Mouse (Mus musculus) heart, adult 2 months (tissue): Measurements from ENCODE around the gene Wwox. TPM values are rescaled to one million over a fixed set of nuclear protein-coding genes. Genes with fewer than 3 reads are reported as not detected.

Source experiments
- DNase-seq, 2 experiments: peaks; one replicate each; pipeline ENCODE4 v3.0.0; 2021
- H3K27ac ChIP-seq: fragments of 200-600 bp; 2 replicates; pipeline ENCODE4 v1.8.1; 2022
- H3K27me3 ChIP-seq: fragments of 200-500 bp; 2 replicates; pipeline ENCODE4 v1.6.1; 2012; ENCODE audit warnings: mild to moderate bottlenecking, low read length, inconsistent platforms, mixed read lengths; ENCODE audit not compliant: control insufficient read depth, insufficient read depth
- H3K36me3 ChIP-seq: fragments of 200-500 bp; 2 replicates; pipeline ENCODE4 v1.6.1; 2012; ENCODE audit warnings: low read length, inconsistent platforms; ENCODE audit not compliant: control insufficient read depth, insufficient read depth
- H3K4me1 ChIP-seq: fragments of 200-500 bp; 2 replicates; pipeline ENCODE4 v1.6.1; 2011; ENCODE audit warnings: low read length; ENCODE audit not compliant: control insufficient read depth, insufficient read depth
- H3K4me3 ChIP-seq: fragments of 200-600 bp; 2 replicates; pipeline ENCODE4 v1.8.1; 2022
- H3K79me2 ChIP-seq: fragments of 200-500 bp; replicated peaks from 2 replicates; pipeline ENCODE4 v1.6.1; 2012; ENCODE audit warnings: mild to moderate bottlenecking, inconsistent platforms, low read length, moderate library complexity, mixed read lengths; ENCODE audit not compliant: control insufficient read depth, insufficient read depth
- H3K9ac ChIP-seq: fragments of 200-500 bp; 2 replicates; pipeline ENCODE4 v1.6.1; 2012; ENCODE audit warnings: low read depth, mild to moderate bottlenecking, control low read depth, inconsistent platforms, low read length, mixed read lengths
- CTCF ChIP-seq: fragments of 200-600 bp; IDR thresholded peaks from 2 replicates; pipeline ENCODE4 v1.8.1; 2022; ENCODE audit warnings: antibody characterized with exemption, mild to moderate bottlenecking, moderate library complexity
- EP300 ChIP-seq: fragments of 200-500 bp; IDR thresholded peaks from 2 replicates; pipeline ENCODE4 v1.6.1; 2011; ENCODE audit warnings: low read depth, low read length, control low read depth; ENCODE audit not compliant: insufficient read depth
- POLR2A ChIP-seq: fragments of 200-500 bp; IDR thresholded peaks from 2 replicates; pipeline ENCODE4 v1.6.1; 2011; ENCODE audit warnings: mild to moderate bottlenecking, low read depth, low read length, control low read depth; ENCODE audit not compliant: insufficient read depth
- WGBS: fragments of 180-500 bp; shearing (Covaris S2); methylation state at CpG from one replicate; pipeline ENCODE4 v1.1.7; 2018; 5-methylcytosine and 5-hydroxymethylcytosine counted together
- intact Hi-C: fragments of 180-260 bp; cut with DNase I; formaldehyde crosslinking; loops from one replicate; pipeline ENCODE4 v1.15.1; 2025
- polyA plus RNA-seq: library from polyadenylated mRNA; depleted of rRNA; stranded (reverse); fragments of >200 nt; gene quantifications from 2 replicates; pipeline ENCODE4 v1.2.3, GENCODE M21; 2012
- total RNA-seq, 2 experiments: library from RNA; stranded (reverse); gene quantifications; 2 replicates each; pipeline ENCODE4 v1.2.3; 2021

The Wwox gene
- total and polyA plus RNA-seq, 3 experiments: 3.3 to 4.6 (median 4.6) TPM

DNA sequence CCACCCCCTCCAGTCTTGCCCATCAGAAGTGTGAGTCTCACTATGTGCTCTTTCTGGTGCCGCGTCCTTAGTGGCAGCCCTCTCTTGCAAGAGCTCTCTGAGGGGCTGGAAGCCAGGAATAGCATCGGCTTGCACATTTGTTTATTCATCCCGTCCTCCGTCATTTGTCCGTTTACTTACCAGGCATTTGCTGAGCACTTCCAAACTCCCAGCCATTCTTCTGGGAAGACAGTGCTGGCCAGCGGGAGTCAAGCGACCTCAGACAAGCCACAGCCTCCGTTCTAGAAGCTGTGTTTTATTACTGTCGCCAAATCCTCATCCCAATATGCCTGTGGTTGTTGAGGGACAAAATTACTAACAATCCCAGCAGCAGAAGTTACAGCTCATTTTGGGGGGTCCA, 241.7 kb downstream of the Wwox start:
- no peak overlapping the region for H3K9ac ChIP-seq
- H3K27me3 ChIP-seq: no peaks in the 10 kb centered on the region
- DNase-seq: no peak
- no peak overlapping the region for H3K27ac ChIP-seq
- no peak overlapping the region for H3K4me3 ChIP-seq
- H3K79me2 ChIP-seq: no peaks in the 10 kb centered on the region
- intact Hi-C loops: no loop called here
- H3K4me1 ChIP-seq: no peaks in the 10 kb centered on the region
- no peaks in the 10 kb centered on the region for H3K36me3 ChIP-seq
- 60% methylated on average over 10 of the region's 10 CpGs for WGBS
- TF ChIP-seq POLR2A (no peak), EP300 (no peak), CTCF (no peak)

DNA sequence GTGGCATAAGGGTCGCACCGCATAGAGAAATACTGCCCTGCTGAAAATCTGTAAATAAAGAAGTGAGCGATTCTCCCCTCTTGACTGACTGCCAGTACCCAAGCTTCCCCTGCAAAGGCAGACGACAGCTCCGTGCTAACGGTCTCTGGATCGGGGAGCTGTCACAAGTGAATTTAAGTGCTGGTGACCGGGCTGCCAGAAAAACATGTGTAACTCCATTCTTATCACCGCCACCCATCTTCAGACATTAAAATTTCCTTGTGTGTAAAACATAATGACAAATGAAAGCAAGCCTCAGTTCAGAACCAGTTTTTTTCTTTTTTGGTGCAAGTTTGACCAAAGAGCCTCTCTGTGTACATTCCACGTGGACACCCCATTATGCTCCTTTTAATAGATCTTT, 242.7 kb downstream of the Wwox start:
- no peak overlapping the region for H3K9ac ChIP-seq
- TF ChIP-seq EP300 (no peak), CTCF (no peak), POLR2A (no peak)
- WGBS: 76% methylated on average over 10 of the region's 10 CpGs
- no peaks in the 10 kb centered on the region for H3K4me1 ChIP-seq
- no peaks in the 10 kb centered on the region for H3K27me3 ChIP-seq
- no peak overlapping the region for H3K27ac ChIP-seq
- H3K36me3 ChIP-seq: no peaks in the 10 kb centered on the region
- intact Hi-C loops: no loop called here
- H3K79me2 ChIP-seq: no peaks in the 10 kb centered on the region
- H3K4me3 ChIP-seq: no peak overlapping the region
- DNase-seq: no peak

DNA sequence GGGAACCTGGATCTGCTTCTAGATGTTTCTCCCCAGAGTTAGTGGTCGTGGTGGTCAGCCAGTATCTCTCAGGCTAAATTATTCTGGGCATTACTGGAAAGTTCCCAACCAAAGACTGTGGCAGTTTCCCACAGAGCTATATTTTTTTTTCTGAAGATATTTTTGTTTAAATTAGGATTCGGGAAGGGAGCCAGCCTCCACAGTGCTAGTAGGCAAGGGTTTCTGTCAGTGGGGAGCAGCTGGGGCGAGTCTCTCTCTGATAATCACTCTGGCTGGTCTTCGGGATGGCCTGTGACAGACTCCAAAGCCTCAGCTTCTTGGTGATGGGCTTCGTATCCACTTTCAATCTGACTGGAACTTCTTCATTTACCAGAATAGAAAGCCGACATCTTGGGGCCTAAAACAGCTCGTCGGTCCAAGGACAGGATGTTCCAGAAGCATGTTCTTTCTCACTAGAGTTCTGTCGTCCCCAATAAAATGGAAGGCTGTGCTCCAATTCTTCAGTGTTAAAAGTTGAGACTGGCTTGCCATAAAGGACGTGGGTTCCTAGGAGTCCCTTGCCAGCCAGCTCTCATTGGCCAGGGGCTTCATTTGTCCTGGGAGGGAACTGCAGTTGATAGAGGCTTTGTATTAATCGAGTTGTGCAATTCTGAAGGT, 244.7 kb downstream of the Wwox start:
- TF ChIP-seq EP300 (no peak), CTCF (no peak), POLR2A (no peak)
- Histone ChIP-seq H3K9ac (no peak overlapping the region), H3K27ac (no peak overlapping the region), H3K79me2 (no peaks in the 10 kb centered on the region), H3K36me3 (no peaks in the 10 kb centered on the region), H3K4me1 (no peaks in the 10 kb centered on the region), H3K27me3 (no peaks in the 10 kb centered on the region), H3K4me3 (no peak overlapping the region)
- DNase-seq: no peak
- intact Hi-C loops: no loop called here
- 75% methylated on average over 11 of the region's 11 CpGs for WGBS

DNA sequence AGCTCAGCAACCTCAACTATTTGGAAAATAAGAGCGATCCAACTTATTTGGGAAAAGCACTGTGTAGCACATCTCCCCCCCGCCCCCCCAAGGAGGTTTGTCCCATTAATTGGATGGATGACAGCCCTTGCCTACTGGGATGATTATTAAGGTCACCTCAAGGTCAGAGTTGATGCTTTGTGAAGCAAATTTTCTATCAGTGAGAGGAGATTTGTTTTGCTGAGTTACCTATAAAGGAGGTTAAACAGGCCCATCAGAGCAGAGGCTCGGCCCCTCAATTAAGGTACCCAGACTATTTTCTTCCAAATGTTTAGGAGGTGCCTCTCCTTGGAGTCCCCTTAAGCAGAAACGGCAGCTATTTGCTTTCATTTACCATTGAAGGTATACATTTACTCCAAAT, 247.0 kb downstream of the Wwox start:
- intact Hi-C loops: no loop called here
- Histone ChIP-seq H3K27me3 (no peaks in the 10 kb centered on the region), H3K27ac (no peak overlapping the region), H3K79me2 (no peaks in the 10 kb centered on the region), H3K4me3 (no peak overlapping the region), H3K4me1 (no peaks in the 10 kb centered on the region), H3K9ac (no peak overlapping the region), H3K36me3 (no peaks in the 10 kb centered on the region)
- WGBS: 90% methylated on average over 4 of the region's 4 CpGs
- TF ChIP-seq POLR2A: no peak
- TF ChIP-seq CTCF: no peak
- TF ChIP-seq EP300: no peak
- no peak for DNase-seq

DNA sequence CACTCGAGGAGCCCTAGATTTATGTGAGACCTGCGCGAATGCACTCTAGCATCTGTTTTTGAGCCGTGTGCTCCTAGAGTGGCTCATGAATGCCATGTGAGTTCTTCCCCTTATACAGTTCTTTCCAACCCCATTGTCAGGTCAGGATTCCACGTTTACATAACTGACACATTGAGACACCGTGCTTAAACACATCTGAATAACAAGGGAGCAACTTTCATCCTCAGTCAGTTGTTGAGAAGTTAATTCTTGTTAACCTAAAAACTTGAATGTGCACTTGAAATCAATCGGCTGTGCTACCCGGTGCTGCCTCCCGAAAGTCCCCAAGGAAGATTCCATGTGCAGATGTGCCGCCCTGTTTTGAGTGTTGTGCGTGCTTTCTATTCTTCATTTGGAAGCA, 249.3 kb downstream of the Wwox start:
- H3K79me2 ChIP-seq: no peaks in the 10 kb centered on the region
- H3K4me3 ChIP-seq: no peak overlapping the region
- intact Hi-C loops: no loop called here
- H3K27me3 ChIP-seq: no peaks in the 10 kb centered on the region
- WGBS: 91% methylated on average over 11 of the region's 11 CpGs
- H3K9ac ChIP-seq: no peak overlapping the region
- DNase-seq: no peak
- TF ChIP-seq POLR2A: no peak
- TF ChIP-seq CTCF: no peak
- no peak for TF ChIP-seq EP300
- no peaks in the 10 kb centered on the region for H3K4me1 ChIP-seq
- no peak overlapping the region for H3K27ac ChIP-seq
- no peaks in the 10 kb centered on the region for H3K36me3 ChIP-seq

DNA sequence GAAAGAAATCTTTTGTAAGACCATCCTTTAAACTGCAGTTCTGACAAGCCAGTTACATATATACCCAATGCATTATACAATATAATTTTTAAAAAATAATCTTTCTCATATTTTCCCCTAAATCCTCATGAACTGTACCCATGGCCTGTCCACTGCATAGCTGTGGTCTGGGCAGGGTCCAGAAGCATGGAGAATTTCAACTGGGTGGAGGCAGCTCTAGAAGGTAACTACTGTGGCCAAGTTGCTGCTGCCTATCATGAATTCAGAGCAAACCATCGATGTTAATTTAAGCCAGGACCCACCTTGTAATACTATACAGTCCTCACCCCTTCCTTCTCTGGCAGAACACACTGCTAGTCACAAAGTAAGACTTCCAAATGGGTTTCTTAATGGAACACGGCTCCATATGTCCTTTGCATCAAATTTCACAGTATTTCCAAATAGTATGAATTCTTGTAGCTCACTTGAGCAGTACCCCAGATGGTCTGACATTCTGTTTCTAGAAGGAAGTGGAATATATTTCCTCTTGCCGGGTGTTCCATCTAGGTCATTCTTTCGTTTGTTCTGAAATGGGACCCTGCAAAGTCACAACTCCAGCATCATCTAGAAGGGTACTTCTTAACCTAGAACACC, 255.2 kb downstream of the Wwox start:
- no peak overlapping the region for H3K9ac ChIP-seq
- no peak overlapping the region for H3K4me3 ChIP-seq
- no peak overlapping the region for H3K27ac ChIP-seq
- H3K79me2 ChIP-seq: no peaks in the 10 kb centered on the region
- TF ChIP-seq POLR2A (no peak), EP300 (no peak), CTCF (no peak)
- intact Hi-C loops: no loop called here
- 87% methylated on average over 4 of the region's 4 CpGs for WGBS
- no peaks in the 10 kb centered on the region for H3K27me3 ChIP-seq
- no peaks in the 10 kb centered on the region for H3K36me3 ChIP-seq
- H3K4me1 ChIP-seq: no peaks in the 10 kb centered on the region
- DNase-seq: no peak
